Mouse (Mus musculus) kidney, adult 8-10 months (tissue): Measurements from ENCODE around the gene Psmg3.

Source experiments
- DNase-seq, 2 experiments: peaks; one replicate each; pipeline ENCODE4 v3.0.0; 2022

Psmg3 gene

GRCm38 (mm10) chr5:139793338-139794089 is 33.2 kb downstream of the Psmg3 start:
- peak; percentile 75 to 80 for DNase-seq

GRCm38 (mm10) chr5:139792966-139793337 is 33.7 kb downstream of the Psmg3 start:
- DNase-seq, result no peak

- DNase-seq, result no peak
Observed at GRCm38 (mm10) chr5:139792159-139792775, 34.4 kb downstream of the Psmg3 start.

GRCm38 (mm10) chr5:139791227-139792158 is 35.2 kb downstream of the Psmg3 start, which contains the start of gene Mafk:
Gene Mafk, plus strand, starts transcription at chr5:139791513.
- DNase-seq, result peak; percentile 98

GRCm38 (mm10) chr5:139789466-139789865 is 37.2 kb downstream of the Psmg3 start:
- no peak for DNase-seq

GRCm38 (mm10) chr5:139781406-139781805 is 45.3 kb downstream of the Psmg3 start:
- no peak for DNase-seq

GRCm38 (mm10) chr5:139776966-139777365 is 49.7 kb downstream of the Psmg3 start:
- DNase-seq, result no peak

GRCm38 (mm10) chr5:139775216-139775926 is 51.3 kb downstream of the Psmg3 start, which contains the start of gene Ints1:
Gene Ints1, minus strand, starts transcription at chr5:139775674.
- DNase-seq, result peak; percentile 95 to 97
